Mouse (Mus musculus): ENCODE results near the gene Cdrt4. TPM values are rescaled to one million over a fixed set of nuclear protein-coding genes. Genes with fewer than 3 reads are reported as not detected.

The Cdrt4 gene
- polyA plus RNA-seq, 1 experiment = not detected

DNA sequence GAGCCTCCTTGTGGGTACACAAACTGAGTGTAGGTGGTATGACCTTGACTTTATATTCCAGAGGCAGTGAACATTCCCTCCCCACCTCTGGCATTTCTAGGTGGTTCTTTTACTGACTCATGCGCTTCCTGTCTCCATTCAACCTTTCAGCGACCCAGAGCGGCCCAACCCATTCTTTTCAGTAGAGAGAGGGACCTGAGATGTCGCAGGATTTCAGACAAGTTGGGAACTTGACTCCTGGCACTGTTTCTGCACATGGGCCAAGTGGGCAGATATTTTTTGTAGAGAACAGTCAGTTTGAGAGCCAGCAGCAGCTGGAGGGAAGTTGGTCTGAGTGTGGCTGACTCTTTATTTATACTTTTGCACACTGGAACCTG, 45.5 kb downstream of the Cdrt4 start:
- Histone ChIP-seq H3K4me3 (ENCODE audit: insufficient read depth, poor library complexity, severe bottlenecking) (no peak overlapping the region), H3ac (ENCODE audit: control insufficient read depth, insufficient read length, low read depth) (no peak overlapping the region), H3K79me3 (ENCODE audit: low read depth) (no peaks in the 10 kb centered on the region), H3K79me2 (ENCODE audit: control insufficient read depth, insufficient read depth) (no peaks in the 10 kb centered on the region), H3K27me3 (ENCODE audit: control insufficient read depth, insufficient read depth, insufficient read length) (no peaks in the 10 kb centered on the region), H3K36me3 (ENCODE audit: control insufficient read depth, insufficient read depth) (no peaks in the 10 kb centered on the region)
- TF ChIP-seq CTCF (IDR thresholded peaks at IDR 0.05; ENCODE audit: control insufficient read depth, insufficient read depth, insufficient read length) = no peak
- TF ChIP-seq USF1 (IDR thresholded peaks at IDR 0.05; ENCODE audit: low read depth) = no peak
- peak; percentile 67 for TF ChIP-seq MYOD1 (IDR thresholded peaks at IDR 0.05; ENCODE audit: control insufficient read depth, insufficient read length, low read depth)
- TF ChIP-seq MAX (IDR thresholded peaks at IDR 0.05) = no peak
- no peak for TF ChIP-seq MYOG (IDR thresholded peaks at IDR 0.05; ENCODE audit: control insufficient read depth, extremely low read depth, insufficient read length)
- TF ChIP-seq CEBPB (IDR thresholded peaks at IDR 0.05; ENCODE audit: low read depth) = no peak
- no peak for TF ChIP-seq FOSL1 (IDR thresholded peaks at IDR 0.05; ENCODE audit: insufficient read depth, low read length, poor library complexity, severe bottlenecking)

DNA sequence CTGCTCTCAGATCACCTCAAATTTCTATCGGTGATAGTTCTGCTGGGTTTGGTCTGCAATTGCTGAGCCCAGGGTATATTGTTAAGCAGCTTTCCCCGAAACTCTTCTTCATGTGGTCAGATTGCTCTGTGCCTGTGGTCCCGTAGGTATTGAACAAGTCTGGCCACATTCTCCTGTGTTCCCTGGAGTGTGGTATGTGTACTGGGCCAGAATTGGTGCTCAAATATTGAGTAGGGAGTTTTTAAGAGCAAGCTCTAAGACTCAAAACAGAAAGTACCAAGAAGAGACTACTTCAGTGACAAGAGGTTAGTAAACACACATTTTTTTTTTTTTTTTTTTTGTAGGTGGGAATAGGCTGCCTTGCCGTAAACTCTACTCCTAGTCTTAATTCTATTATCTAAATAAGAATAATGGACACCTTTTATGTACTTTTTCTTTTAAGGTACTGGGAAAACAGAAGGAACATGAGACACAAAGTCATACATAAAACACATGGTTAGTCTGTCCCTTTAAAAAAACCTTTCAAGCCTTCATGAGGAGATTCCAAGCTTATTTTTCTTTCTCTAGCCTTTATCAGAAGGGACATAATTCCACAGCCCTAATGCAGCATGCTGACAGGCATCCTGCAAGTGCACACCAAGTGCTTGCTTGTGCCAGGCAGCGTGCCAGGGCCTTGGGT, 46.2 kb downstream of the Cdrt4 start:
- H3K79me2 ChIP-seq (ENCODE audit: control insufficient read depth, insufficient read depth) = no peaks in the 10 kb centered on the region
- H3K79me3 ChIP-seq (ENCODE audit: low read depth) = no peaks in the 10 kb centered on the region
- TF ChIP-seq MAX (IDR thresholded peaks at IDR 0.05) (no peak), MYOG (IDR thresholded peaks at IDR 0.05; ENCODE audit: control insufficient read depth, extremely low read depth, insufficient read length) (no peak), CTCF (IDR thresholded peaks at IDR 0.05; ENCODE audit: control insufficient read depth, insufficient read depth, insufficient read length) (no peak), CEBPB (IDR thresholded peaks at IDR 0.05; ENCODE audit: low read depth) (no peak), FOSL1 (IDR thresholded peaks at IDR 0.05; ENCODE audit: insufficient read depth, low read length, poor library complexity, severe bottlenecking) (no peak), MYOD1 (IDR thresholded peaks at IDR 0.05; ENCODE audit: control insufficient read depth, insufficient read length, low read depth) (no peak), USF1 (IDR thresholded peaks at IDR 0.05; ENCODE audit: low read depth) (no peak)
- H3K27me3 ChIP-seq (ENCODE audit: control insufficient read depth, insufficient read depth, insufficient read length) = no peaks in the 10 kb centered on the region
- no peak overlapping the region for H3ac ChIP-seq (ENCODE audit: control insufficient read depth, insufficient read length, low read depth)
- no peak overlapping the region for H3K4me3 ChIP-seq (ENCODE audit: insufficient read depth, poor library complexity, severe bottlenecking)
- H3K36me3 ChIP-seq (ENCODE audit: control insufficient read depth, insufficient read depth) = no peaks in the 10 kb centered on the region

DNA sequence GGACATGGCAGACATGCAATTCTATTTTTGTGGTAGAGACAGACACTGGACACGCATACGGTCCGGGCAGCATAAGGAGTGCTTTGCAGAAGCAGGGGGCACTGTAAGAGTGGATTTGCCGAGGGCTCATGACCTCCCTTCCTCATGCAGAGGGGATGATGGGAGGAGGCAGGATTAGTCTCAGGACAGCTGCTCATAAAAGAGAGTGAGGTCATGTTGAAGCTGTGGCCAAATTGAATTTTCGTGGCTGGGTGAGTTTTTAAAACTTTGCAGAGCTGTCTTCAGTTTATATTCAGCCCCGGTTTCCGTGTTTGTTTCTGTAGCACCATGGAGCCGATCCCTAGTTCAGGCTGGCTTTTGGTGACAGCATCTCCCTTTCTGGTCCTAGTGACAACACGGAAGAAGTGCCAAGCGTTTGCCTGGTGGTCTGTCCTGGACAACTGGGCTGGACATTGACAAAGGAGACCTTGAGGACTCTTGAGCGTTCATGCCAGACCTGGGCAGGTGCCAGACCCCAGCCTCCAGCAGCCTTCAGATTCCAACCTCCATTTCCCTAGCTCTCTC, 46.8 kb downstream of the Cdrt4 start:
- Histone ChIP-seq H3K4me3 (ENCODE audit: insufficient read depth, poor library complexity, severe bottlenecking) (no peak overlapping the region), H3K79me3 (ENCODE audit: low read depth) (no peaks in the 10 kb centered on the region), H3ac (ENCODE audit: control insufficient read depth, insufficient read length, low read depth) (peak overlapping the region; percentile 1), H3K79me2 (ENCODE audit: control insufficient read depth, insufficient read depth) (no peaks in the 10 kb centered on the region), H3K36me3 (ENCODE audit: control insufficient read depth, insufficient read depth) (no peaks in the 10 kb centered on the region), H3K27me3 (ENCODE audit: control insufficient read depth, insufficient read depth, insufficient read length) (no peaks in the 10 kb centered on the region)
- TF ChIP-seq CEBPB (IDR thresholded peaks at IDR 0.05; ENCODE audit: low read depth) (no peak), MYOD1 (IDR thresholded peaks at IDR 0.05; ENCODE audit: control insufficient read depth, insufficient read length, low read depth) (peak; percentile 80)

DNA sequence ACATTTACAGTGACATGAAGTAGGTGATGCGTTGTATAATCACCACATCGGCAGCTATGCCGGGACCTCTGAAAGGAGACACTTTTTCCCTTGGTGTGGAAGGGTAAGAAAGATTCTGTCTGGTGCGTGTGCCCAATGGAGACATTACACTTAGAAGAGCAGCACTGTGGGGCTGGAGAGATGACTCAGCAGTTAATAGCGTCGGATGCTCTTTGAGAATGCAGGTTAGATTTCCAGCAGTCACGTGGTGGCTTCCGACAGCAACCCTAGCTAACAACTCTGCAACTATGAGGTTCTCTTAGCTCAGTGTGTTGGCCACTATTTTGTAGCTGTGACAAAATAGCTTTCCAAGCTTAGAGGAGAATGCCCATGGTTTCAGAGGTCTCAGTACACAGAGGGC, 49.1 kb downstream of the Cdrt4 start:
- no peaks in the 10 kb centered on the region for H3K79me2 ChIP-seq (ENCODE audit: control insufficient read depth, insufficient read depth)
- H3K79me3 ChIP-seq (ENCODE audit: low read depth) = no peaks in the 10 kb centered on the region
- no peaks in the 10 kb centered on the region for H3K36me3 ChIP-seq (ENCODE audit: control insufficient read depth, insufficient read depth)
- H3K4me3 ChIP-seq (ENCODE audit: insufficient read depth, poor library complexity, severe bottlenecking) = no peak overlapping the region
- H3ac ChIP-seq (ENCODE audit: control insufficient read depth, insufficient read length, low read depth) = no peak overlapping the region
- no peaks in the 10 kb centered on the region for H3K27me3 ChIP-seq (ENCODE audit: control insufficient read depth, insufficient read depth, insufficient read length)
- no peak for TF ChIP-seq FOSL1 (IDR thresholded peaks at IDR 0.05; ENCODE audit: insufficient read depth, low read length, poor library complexity, severe bottlenecking)
- no peak for TF ChIP-seq MYOG (IDR thresholded peaks at IDR 0.05; ENCODE audit: control insufficient read depth, extremely low read depth, insufficient read length)
- no peak for TF ChIP-seq MAX (IDR thresholded peaks at IDR 0.05)
- no peak for TF ChIP-seq USF1 (IDR thresholded peaks at IDR 0.05; ENCODE audit: low read depth)
- TF ChIP-seq MYOD1 (IDR thresholded peaks at IDR 0.05; ENCODE audit: control insufficient read depth, insufficient read length, low read depth) = no peak
- TF ChIP-seq CTCF (IDR thresholded peaks at IDR 0.05; ENCODE audit: control insufficient read depth, insufficient read depth, insufficient read length) = no peak
- TF ChIP-seq CEBPB (IDR thresholded peaks at IDR 0.05; ENCODE audit: low read depth) = no peak

DNA sequence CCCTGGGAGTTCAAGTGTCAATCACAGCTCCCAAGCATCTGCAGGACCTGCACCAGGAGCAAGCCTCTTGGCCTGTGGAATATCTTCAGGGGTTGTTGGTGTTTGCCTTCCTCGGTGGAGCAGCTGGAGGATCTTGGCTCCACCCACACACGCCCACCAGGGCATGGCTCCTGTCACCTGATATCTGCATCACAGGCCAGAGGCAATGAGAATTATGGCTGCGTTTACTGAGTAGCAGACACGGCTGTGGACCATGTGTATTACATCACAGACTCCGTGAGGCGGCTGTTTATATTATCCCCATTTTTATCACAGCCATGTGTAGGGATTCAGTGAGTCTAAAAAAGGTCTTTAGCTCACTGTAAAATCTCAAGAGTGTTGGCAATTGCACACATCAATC, 53.6 kb downstream of the Cdrt4 start:
- Histone ChIP-seq H3K79me2 (ENCODE audit: control insufficient read depth, insufficient read depth) (no peaks in the 10 kb centered on the region), H3K27me3 (ENCODE audit: control insufficient read depth, insufficient read depth, insufficient read length) (peaks cover 3% of the 10 kb centered on the region), H3K36me3 (ENCODE audit: control insufficient read depth, insufficient read depth) (no peaks in the 10 kb centered on the region), H3K79me3 (ENCODE audit: low read depth) (no peaks in the 10 kb centered on the region), H3K4me3 (ENCODE audit: insufficient read depth, poor library complexity, severe bottlenecking) (no peak overlapping the region), H3ac (ENCODE audit: control insufficient read depth, insufficient read length, low read depth) (no peak overlapping the region)
- TF ChIP-seq CEBPB (IDR thresholded peaks at IDR 0.05; ENCODE audit: low read depth) = no peak
- TF ChIP-seq USF1 (IDR thresholded peaks at IDR 0.05; ENCODE audit: low read depth) = no peak
- TF ChIP-seq FOSL1 (IDR thresholded peaks at IDR 0.05; ENCODE audit: insufficient read depth, low read length, poor library complexity, severe bottlenecking) = no peak
- TF ChIP-seq MAX (IDR thresholded peaks at IDR 0.05) = no peak
- no peak for TF ChIP-seq CTCF (IDR thresholded peaks at IDR 0.05; ENCODE audit: control insufficient read depth, insufficient read depth, insufficient read length)
- TF ChIP-seq MYOG (IDR thresholded peaks at IDR 0.05; ENCODE audit: control insufficient read depth, extremely low read depth, insufficient read length) = no peak
- TF ChIP-seq MYOD1 (IDR thresholded peaks at IDR 0.05; ENCODE audit: control insufficient read depth, insufficient read length, low read depth) = no peak

DNA sequence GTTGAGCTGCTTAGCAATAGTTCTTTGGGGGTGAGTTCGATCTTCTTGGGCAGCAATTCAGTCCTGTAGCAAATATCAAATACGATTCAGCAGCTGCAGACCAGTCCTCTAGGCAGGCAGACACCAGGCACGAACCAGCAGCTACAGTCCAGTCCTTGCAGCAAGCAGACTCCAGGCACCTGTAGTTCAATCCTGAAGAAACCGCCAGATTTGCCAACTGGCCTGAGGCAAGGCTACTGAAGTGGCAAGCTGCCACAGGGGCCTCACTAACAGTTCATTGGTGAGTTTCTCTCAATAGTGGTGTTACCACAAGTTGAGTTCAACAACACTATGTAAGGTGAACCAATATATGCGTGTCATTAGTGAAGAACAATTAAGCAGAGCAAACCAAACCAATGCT, 56.4 kb downstream of the Cdrt4 start:
- Histone ChIP-seq H3K36me3 (ENCODE audit: control insufficient read depth, insufficient read depth) (no peaks in the 10 kb centered on the region), H3K79me2 (ENCODE audit: control insufficient read depth, insufficient read depth) (no peaks in the 10 kb centered on the region), H3K27me3 (ENCODE audit: control insufficient read depth, insufficient read depth, insufficient read length) (peaks cover 3% of the 10 kb centered on the region), H3K4me3 (ENCODE audit: insufficient read depth, poor library complexity, severe bottlenecking) (no peak overlapping the region), H3ac (ENCODE audit: control insufficient read depth, insufficient read length, low read depth) (no peak overlapping the region), H3K79me3 (ENCODE audit: low read depth) (no peaks in the 10 kb centered on the region)
- TF ChIP-seq FOSL1 (IDR thresholded peaks at IDR 0.05; ENCODE audit: insufficient read depth, low read length, poor library complexity, severe bottlenecking) (no peak), CEBPB (IDR thresholded peaks at IDR 0.05; ENCODE audit: low read depth) (no peak), MYOD1 (IDR thresholded peaks at IDR 0.05; ENCODE audit: control insufficient read depth, insufficient read length, low read depth) (no peak), MYOG (IDR thresholded peaks at IDR 0.05; ENCODE audit: control insufficient read depth, extremely low read depth, insufficient read length) (no peak), MAX (IDR thresholded peaks at IDR 0.05) (no peak), USF1 (IDR thresholded peaks at IDR 0.05; ENCODE audit: low read depth) (no peak), CTCF (IDR thresholded peaks at IDR 0.05; ENCODE audit: control insufficient read depth, insufficient read depth, insufficient read length) (no peak)

Measured in C2C12 (cell line).